In genomic region chr17:65872051-65872450, GRCm38 (mm10) we compare ENCODE assay signal across 9 mouse cellular contexts. TPM values are rescaled to one million over a fixed set of nuclear protein-coding genes. Genes with fewer than 3 reads are reported as not detected.
DNase-seq lines count a peak whose midpoint lies in the region; ATAC-seq and TF ChIP-seq lines count a peak whose summit lies in the region.
"Had no signal": no experiment of that assay in that cellular context is flagged by ENCODE, and none has a peak within 500 bp of the region (broad histone marks: within the 10 kb centered on the region; RNA-seq: fewer than 3 reads in every experiment).

No protein-coding gene starts in this region.

- H3K27me3 ChIP-seq in heart, embryonic 15.5 days = no peaks in the 10 kb centered on the region
- no peaks in the 10 kb centered on the region for H3K27me3 ChIP-seq in spleen, adult 2 months (ENCODE audit: control insufficient read depth, insufficient read depth, low read length)
- H3K27me3 ChIP-seq: stomach, embryonic 15.5 days had no signal

- no peak overlapping the region for H3K4me2 ChIP-seq in heart, embryonic 15.5 days
- H3K4me2 ChIP-seq: stomach, embryonic 15.5 days had no signal

- no peak overlapping the region for H3K4me3 ChIP-seq in heart, embryonic 15.5 days
- H3K4me3 ChIP-seq in spleen, adult 2 months (ENCODE audit: extremely low read depth, insufficient read depth, insufficient read length) = no peak overlapping the region
- no peak overlapping the region for H3K4me3 ChIP-seq in olfactory bulb, adult 2 months (ENCODE audit: insufficient read depth, low read depth, low read length)
- H3K4me3 ChIP-seq: stomach, embryonic 15.5 days had no signal

- peak overlapping the region; percentile 58 for H3K27ac ChIP-seq in heart, embryonic 15.5 days
- H3K27ac ChIP-seq in spleen, adult 2 months (ENCODE audit: insufficient read depth, low read length) = peak overlapping the region; percentile 2; the same call in 1 of the 2 replicates
- 0 out of 2 replicates have a peak overlapping the region, but pooled peaks have one; percentile 4 for H3K27ac ChIP-seq in olfactory bulb, adult 2 months (ENCODE audit: insufficient read depth, low read depth, low read length)
- H3K27ac ChIP-seq: stomach, embryonic 15.5 days had no signal

- DNase-seq in heart, postnatal 10 days = no peak
- no peak for DNase-seq in spleen, adult 2 months (ENCODE audit: low read depth in 1 of 2, low spot score in 2 of 2)
- DNase-seq in spleen, postnatal 36 days (ENCODE audit: low spot score in 2 of 2) = no peak
- DNase-seq in frontal cortex, postnatal 36 days (ENCODE audit: low spot score in 2 of 2) = no peak
- no peak for DNase-seq in left cerebral cortex, postnatal 10 days (ENCODE audit: extremely low spot score in 1 of 2, low spot score in 2 of 2)

- intact Hi-C loops in heart, postnatal 10 days (cut with DNase I) = no loop called here
- intact Hi-C loops in left cerebral cortex, postnatal 10 days (cut with DNase I) = loop anchor here (5.0 kb wide), 1 partner anchor 80 kb away; the partner anchor contains the start of gene Twsg1

- no peak for ATAC-seq in heart, embryonic 15.5 days (replicated peaks; ENCODE audit: insufficient number of reproducible peaks, insufficient read depth, low FRiP score, low read depth)
- ATAC-seq in hematopoietic stem cell, adult 5-6 weeks (replicated peaks in 1 of 2; ENCODE audit: insufficient read depth in 1 of 2, low FRiP score in 2 of 2, low TSS enrichment in 1 of 2, low read depth in 1 of 2, poor library complexity in 2 of 2, severe bottlenecking in 2 of 2) = peak; percentile 19 to 23; a peak in 2 of 4 replicates

- WGBS in heart, embryonic 15.5 days = 48% methylated on average over 6 of the region's 6 CpGs
- WGBS in spleen, adult 2 months = 15% methylated on average over 6 of the region's 6 CpGs
- WGBS in olfactory bulb, adult 2 months = 62% methylated on average over 6 of the region's 6 CpGs

- no peak for TF ChIP-seq POLR2A in spleen, adult 2 months (IDR thresholded peaks at IDR 0.05; ENCODE audit: low read depth, low read length)
- no peak for TF ChIP-seq POLR2A in olfactory bulb, adult 2 months (IDR thresholded peaks at IDR 0.05; ENCODE audit: insufficient read depth, low read depth, low read length)

- peaks cover 14% of the 10 kb centered on the region for H3K4me1 ChIP-seq in heart, embryonic 15.5 days (replicated peaks)
- peaks cover 6% of the 10 kb centered on the region; the same call in 1 of the 2 replicates for H3K4me1 ChIP-seq in spleen, adult 2 months (ENCODE audit: control insufficient read depth, insufficient read depth, insufficient read length)
- H3K4me1 ChIP-seq in olfactory bulb, adult 2 months (ENCODE audit: control insufficient read depth, insufficient read depth, low read length) = peaks cover 12% of the 10 kb centered on the region

- no peaks in the 10 kb centered on the region for H3K9me3 ChIP-seq in heart, embryonic 15.5 days (replicated peaks)
- H3K9me3 ChIP-seq: stomach, embryonic 15.5 days had no signal

- H3K36me3 ChIP-seq in heart, embryonic 15.5 days = no peaks in the 10 kb centered on the region
- H3K36me3 ChIP-seq in spleen, adult 2 months (ENCODE audit: control insufficient read depth, insufficient read depth, low read length) = no peaks in the 10 kb centered on the region
- H3K36me3 ChIP-seq: stomach, embryonic 15.5 days had no signal

- no peak overlapping the region for H3K9ac ChIP-seq in heart, embryonic 15.5 days
- H3K9ac ChIP-seq: stomach, embryonic 15.5 days had no signal

- no peak for TF ChIP-seq CTCF in spleen, adult 2 months (IDR thresholded peaks at IDR 0.05; ENCODE audit: extremely low read depth, insufficient read depth, insufficient read length, insufficient replicate concordance)
- TF ChIP-seq CTCF in olfactory bulb, adult 2 months (IDR thresholded peaks at IDR 0.05; ENCODE audit: insufficient read depth, low read depth, low read length) = no peak

RNA-seq across cellular contexts. Expression of gene Ralbp1, which starts 13.5 kb away (rescaled TPM):
- 51.1 and 60.7 TPM in 2 replicates for polyA plus RNA-seq in heart, embryonic 15.5 days (2015; fragmentation: Nextera tagmentation; extraction: Ambion mirVana)
- 10 to 100 TPM; 30.7 to 38.1 TPM for total RNA-seq in heart, postnatal 10 days (2021)
- 22.7 and 26.6 TPM in 2 replicates for polyA plus RNA-seq in spleen, adult 2 months (2012; rRNA removed)
- total RNA-seq in hematopoietic stem cell, adult 5-6 weeks (2017) = 101 and 125 TPM in 2 replicates
- not detected in 2 replicates for polyA plus RNA-seq in olfactory bulb, adult 2 months (2012; ENCODE audit: insufficient read depth, insufficient read length, low replicate concordance, missing spikeins)
- total RNA-seq in left cerebral cortex, postnatal 10 days (2021) = 10 to 100 TPM; 34.3 to 35.6 TPM

Comparison
In these comparisons a context has a peak if more than half of its experiments do, and no peak if none do; other contexts are left out.
1. H3K27ac ChIP-seq: peak in every context shown above with its lines; median percentile 58 in heart, embryonic 15.5 days; 4 in olfactory bulb, adult 2 months; 2 in spleen, adult 2 months.